Mouse (Mus musculus) gastrocnemius, adult 2 months (tissue): Measurements from ENCODE around the gene Heatr5b. TPM values are rescaled to one million over a fixed set of nuclear protein-coding genes. Genes with fewer than 3 reads are reported as not detected.
A peak's percentile ranks its signal among the peaks of the same experiment; 100 is the strongest.

Experiments
- DNase-seq: peaks from one replicate; pipeline ENCODE4 v3.0.0; 2022
- H3K27ac ChIP-seq: fragments of 200-600 bp; 2 replicates; pipeline ENCODE4 v1.8.1; 2022; ENCODE audit warnings: mild to moderate bottlenecking
- H3K4me3 ChIP-seq: fragments of 200-600 bp; 2 replicates; pipeline ENCODE4 v1.8.1; 2022; ENCODE audit warnings: mild to moderate bottlenecking, moderate library complexity
- CTCF ChIP-seq: fragments of 200-600 bp; IDR thresholded peaks from 2 replicates; pipeline ENCODE4 v1.8.1; 2022; ENCODE audit warnings: antibody characterized with exemption, mild to moderate bottlenecking, moderate library complexity
- intact Hi-C: fragments of 180-260 bp; cut with DNase I; formaldehyde crosslinking; loops from one replicate; pipeline ENCODE4 v1.15.1; 2025
- total RNA-seq, 2 experiments: library from RNA; stranded (reverse); gene quantifications; 2 replicates each; pipeline ENCODE4 v1.2.3; 2021

The Heatr5b gene
- total RNA-seq, 2 experiments from 2014 or later: 7.3 to 10.1 TPM

DNA sequence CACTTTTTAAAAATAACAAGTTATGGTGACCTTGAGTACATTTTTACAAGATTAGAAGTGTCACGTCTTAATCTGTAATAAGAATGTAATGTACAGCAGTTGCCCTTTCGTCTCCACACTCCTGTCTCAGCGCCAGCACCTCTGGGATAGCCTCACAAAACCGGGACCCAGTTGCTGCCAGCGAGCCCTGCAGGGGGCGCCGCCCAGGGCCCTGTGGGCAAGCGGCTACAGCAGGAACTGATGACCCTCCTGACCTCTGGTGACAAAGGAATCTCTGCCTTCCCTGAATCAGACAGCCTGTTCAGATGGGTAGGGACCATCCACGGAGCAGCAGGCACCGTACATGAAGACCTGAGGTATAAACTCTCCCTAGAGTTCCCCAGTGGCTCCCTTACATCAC is 83.1 kb downstream of the Heatr5b start:
- intact Hi-C loops: no loop called here
- Histone ChIP-seq H3K27ac (no peak overlapping the region), H3K4me3 (no peak overlapping the region)
- TF ChIP-seq CTCF: peak; percentile 7; the same call in 1 of the 2 replicates
- DNase-seq: no peak

DNA sequence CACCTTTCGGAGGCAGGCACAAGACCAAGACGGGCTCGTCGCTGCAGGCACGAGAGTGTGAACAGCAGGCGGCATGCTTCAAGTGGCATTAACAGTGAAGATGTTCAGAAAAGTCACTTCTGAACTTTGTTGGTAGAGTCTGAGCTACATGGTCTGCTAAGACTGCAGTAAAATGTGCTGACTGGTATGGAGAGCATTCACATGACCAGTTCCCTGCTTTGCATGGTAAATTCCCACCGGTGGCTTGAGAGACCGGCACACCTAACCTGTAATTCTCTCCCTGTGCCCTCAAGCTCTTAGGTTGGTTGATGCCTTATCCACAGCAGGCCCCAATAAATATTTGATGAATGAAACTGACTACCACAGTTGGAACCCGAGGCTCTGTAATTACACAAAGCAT is 86.7 kb downstream of the Heatr5b start:
- Histone ChIP-seq H3K27ac (no peak overlapping the region), H3K4me3 (no peak overlapping the region)
- intact Hi-C loops: no loop called here
- no peak for DNase-seq
- no peak for TF ChIP-seq CTCF

DNA sequence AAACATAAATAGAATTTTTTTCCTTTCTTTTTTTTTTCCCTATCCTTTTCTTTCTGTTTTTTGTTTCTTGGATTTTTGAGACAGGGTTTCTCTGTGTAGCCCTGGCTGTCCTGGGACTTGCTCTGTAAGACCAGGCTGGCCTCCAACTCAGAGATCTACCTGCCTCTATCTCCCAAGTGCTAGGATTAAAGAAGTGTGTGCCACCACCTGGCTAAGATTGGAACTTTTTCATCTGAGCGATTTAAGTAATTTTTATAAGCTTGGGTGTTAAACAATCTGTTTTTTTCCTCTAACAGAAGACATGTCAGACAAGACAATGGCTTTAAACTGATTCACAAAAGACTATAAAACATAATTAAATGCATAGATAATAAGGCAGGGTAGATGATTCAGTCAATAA is 96.7 kb downstream of the Heatr5b start:
- intact Hi-C loops: loop anchor here (5.0 kb wide), 2 partner anchors 94 to 284 kb away; partner anchors contain the start of gene Prkd3
- no peak for TF ChIP-seq CTCF
- H3K27ac ChIP-seq: no peak overlapping the region
- H3K4me3 ChIP-seq: no peak overlapping the region
- DNase-seq: no peak

GRCm38 (mm10) chr17:78737771-78738170 is 97.4 kb downstream of the Heatr5b start:
- DNase-seq: no peak
- TF ChIP-seq CTCF: no peak
- intact Hi-C loops: loop anchor here (5.0 kb wide), 2 partner anchors 95 to 285 kb away; partner anchors contain the start of gene Prkd3
- no peak overlapping the region for H3K4me3 ChIP-seq
- no peak overlapping the region for H3K27ac ChIP-seq

DNA sequence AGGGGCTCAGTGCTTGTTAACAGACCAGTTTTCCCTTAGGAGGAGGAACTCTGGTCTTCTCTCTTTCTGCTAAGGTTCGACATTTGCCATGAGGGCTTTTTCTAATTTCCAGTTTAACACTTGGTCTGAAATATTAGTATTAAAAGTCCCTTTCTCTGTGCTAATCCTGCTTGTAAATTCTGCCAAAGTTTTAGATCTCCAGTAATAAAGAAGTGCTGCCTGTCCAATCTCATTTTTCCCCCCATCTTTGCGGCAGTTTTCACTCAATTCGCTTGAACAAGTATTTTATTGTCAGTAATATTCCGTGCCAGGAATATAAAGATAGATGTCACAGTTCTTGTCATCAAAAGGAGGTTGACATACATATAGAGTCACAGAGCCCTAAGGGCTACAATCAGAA is 98.1 kb downstream of the Heatr5b start, which contains the start of gene Strn:
Gene Strn, minus strand, starts transcription at position 101 of the 400 bp plus-strand sequence.
- no peak for TF ChIP-seq CTCF

DNA sequence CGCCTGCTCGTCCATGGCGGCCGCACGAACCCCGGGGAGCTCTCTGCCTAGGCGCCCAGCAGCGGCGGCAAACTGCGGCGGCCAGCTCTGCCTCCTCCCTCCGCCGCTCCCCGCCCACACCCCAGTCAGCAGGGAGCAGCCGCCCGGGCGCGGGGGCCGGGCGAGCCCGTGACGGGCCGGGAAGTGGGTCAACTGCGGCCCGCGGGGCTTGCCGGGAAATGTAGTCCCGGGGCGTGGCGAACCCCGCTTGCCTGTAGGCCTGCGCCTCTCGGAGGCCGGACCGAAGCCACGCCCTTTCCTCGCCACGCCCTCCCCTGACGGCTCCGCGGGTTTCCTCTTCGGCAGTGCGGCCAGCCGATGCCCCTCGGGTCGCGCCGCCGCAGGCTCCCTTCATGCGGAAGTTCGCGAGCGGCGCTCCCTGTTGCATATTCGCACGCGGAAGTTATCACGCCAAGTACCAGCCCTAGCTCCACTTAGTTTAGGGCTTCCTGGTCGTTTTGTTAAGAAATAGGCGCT is 98.6 kb downstream of the Heatr5b start:
- DNase-seq: peak; percentile 100
- no peak for TF ChIP-seq CTCF
- intact Hi-C loops: loop anchor here (5.0 kb wide), 2 partner anchors 96 to 286 kb away; partner anchors contain the start of gene Prkd3
- H3K4me3 ChIP-seq: peak overlapping the region; percentile 92
- H3K27ac ChIP-seq: peak overlapping the region; percentile 96

More for the DNA sequence above, 98.1 kb downstream of the Heatr5b start, which contains the start of gene Strn:
- no peak for DNase-seq
- Histone ChIP-seq H3K27ac (peak within 1 kb of the TSS; percentile 96), H3K4me3 (peak within 1 kb of the TSS; percentile 92)
- intact Hi-C loops: loop anchor here (5.0 kb wide), 2 partner anchors 95 to 285 kb away; partner anchors contain the start of gene Prkd3

GRCm38 (mm10) chr17:78735731-78736472 is 99.3 kb downstream of the Heatr5b start:
- intact Hi-C loops: loop anchor here (5.0 kb wide), 2 partner anchors 96 to 286 kb away; partner anchors contain the start of gene Prkd3
- peak overlapping the region; percentile 96 for H3K27ac ChIP-seq
- peak; percentile 22 for DNase-seq
- TF ChIP-seq CTCF: no peak
- H3K4me3 ChIP-seq: peak overlapping the region; percentile 92

- Histone ChIP-seq H3K4me3 (peak overlapping the region; percentile 92), H3K27ac (no peak overlapping the region)
- intact Hi-C loops: loop anchor here (5.0 kb wide), 2 partner anchors 97 to 287 kb away; partner anchors contain the start of gene Prkd3
- no peak for DNase-seq
- TF ChIP-seq CTCF: no peak
Measured at GRCm38 (mm10) chr17:78734806-78735205, 100.4 kb downstream of the Heatr5b start.

DNA sequence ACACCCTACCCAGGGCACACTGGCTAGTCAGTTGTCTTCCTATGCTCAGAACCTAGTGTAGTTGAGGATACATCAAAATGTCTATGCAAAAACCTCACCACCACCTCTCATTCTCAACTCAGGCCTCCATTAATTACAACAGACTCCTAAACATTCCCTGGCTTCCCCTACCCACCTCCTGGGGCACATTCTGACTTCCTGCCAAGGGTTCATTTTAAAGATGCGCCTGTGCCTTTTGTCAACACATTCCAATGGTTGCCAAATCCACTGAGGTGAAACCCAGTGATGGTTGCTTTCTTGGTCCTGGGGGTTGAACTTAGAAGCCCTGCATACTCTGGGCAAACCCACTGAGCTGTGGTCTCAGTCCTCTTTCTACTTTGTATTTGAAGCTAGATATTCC is 103.1 kb downstream of the Heatr5b start:
- no peak overlapping the region for H3K27ac ChIP-seq
- intact Hi-C loops: no loop called here
- TF ChIP-seq CTCF: no peak
- no peak for DNase-seq
- no peak overlapping the region for H3K4me3 ChIP-seq

DNA sequence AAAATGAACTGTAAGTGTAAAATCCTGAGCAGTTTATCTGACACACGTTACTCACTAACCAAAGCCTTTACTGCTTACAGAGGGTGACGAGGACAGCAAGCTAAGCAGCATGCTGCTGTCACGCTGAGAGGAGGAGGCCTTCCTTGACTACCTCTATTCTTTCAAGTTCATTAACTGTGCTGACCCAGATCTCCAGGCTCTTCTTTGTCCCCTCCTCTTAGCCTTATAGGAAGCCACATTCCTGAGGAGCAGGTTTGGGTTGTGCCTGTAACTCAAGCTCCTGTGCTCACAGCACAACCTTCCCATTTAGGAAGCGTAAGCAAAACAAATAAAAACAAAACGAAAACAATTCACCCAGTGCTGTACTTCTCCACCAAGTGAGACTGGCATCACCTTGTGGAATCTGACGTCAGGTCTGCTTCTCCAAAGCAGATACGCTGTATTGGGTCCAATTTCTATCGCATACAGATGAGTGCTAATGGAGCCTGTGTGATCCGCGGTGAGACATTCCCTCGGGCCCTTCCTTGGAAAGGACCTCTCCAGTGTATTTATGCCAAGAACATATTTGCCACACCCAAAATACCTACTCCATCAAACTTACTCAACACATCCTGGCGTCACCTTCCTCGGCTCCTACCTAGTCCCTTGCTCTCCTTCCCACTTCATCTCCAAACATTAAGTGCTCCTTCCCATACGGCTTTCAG is 108.3 kb downstream of the Heatr5b start:
- Histone ChIP-seq H3K27ac (no peak overlapping the region), H3K4me3 (no peak overlapping the region)
- DNase-seq: no peak
- intact Hi-C loops: no loop called here
- TF ChIP-seq CTCF: no peak

DNA sequence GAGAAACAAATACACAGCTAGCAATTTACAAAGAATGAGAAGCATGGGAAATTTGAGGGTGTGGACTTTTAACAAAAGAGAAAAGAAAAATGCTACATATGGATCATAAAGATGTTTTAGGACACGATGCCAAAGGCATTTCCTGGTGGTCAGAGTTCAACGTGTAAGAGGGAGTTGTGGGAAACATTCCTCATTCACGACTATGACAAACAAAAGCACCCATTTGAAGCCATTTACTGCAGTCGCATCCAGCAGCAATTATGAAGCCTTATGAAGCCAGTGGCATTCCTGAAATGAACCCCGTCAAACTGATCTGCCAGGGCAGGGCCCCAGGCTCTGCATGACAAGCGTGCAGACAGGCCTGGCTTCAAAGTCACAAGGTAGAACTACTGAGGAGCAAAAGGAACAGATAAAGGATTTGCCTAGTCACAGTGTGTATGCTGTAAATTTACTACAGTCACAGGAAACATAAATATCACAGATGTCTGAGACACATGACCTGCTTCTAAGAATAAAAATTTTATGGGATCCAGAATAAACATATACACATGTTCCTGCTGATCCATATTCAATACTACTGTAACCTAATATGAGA is 110.6 kb downstream of the Heatr5b start:
- intact Hi-C loops: no loop called here
- DNase-seq: no peak
- Histone ChIP-seq H3K27ac (peak overlapping the region; percentile 53), H3K4me3 (no peak overlapping the region)
- no peak for TF ChIP-seq CTCF

DNA sequence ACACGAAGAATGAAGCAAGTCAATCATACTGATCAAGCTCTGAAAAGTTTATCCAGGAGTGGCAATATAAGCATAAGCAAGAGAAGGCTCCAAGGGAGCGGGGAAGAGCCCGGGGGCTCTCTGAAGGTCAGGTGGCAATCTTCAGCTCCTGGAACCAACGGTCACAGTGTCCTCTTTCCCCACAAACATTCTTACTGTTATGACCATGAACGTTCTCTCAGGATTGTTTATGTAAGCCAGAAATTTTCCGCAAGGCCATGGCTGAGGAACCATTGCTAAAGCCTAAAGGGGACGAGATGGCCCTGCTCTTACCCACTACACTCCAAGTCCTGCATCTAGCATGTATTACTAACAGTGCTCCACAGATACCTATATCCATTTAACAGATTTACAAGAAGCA is 113.5 kb downstream of the Heatr5b start:
- Histone ChIP-seq H3K27ac (no peak overlapping the region), H3K4me3 (no peak overlapping the region)
- intact Hi-C loops: no loop called here
- no peak for TF ChIP-seq CTCF
- DNase-seq: no peak
